Mouse (Mus musculus) megakaryocyte, embryonic 14.5 days (primary cell): ENCODE data around the gene Fgfr2.

Source experiments
- FLI1 ChIP-seq: IDR thresholded peaks from 2 replicates; pipeline ENCODE4 v1.6.1; 2012; ENCODE audit warnings: low read length, inconsistent platforms, mixed read lengths
- GATA1 ChIP-seq: IDR thresholded peaks from 3 replicates; pipeline ENCODE4 v1.6.1; 2012; ENCODE audit warnings: mixed read lengths, low read length, inconsistent platforms, borderline replicate concordance

DNA sequence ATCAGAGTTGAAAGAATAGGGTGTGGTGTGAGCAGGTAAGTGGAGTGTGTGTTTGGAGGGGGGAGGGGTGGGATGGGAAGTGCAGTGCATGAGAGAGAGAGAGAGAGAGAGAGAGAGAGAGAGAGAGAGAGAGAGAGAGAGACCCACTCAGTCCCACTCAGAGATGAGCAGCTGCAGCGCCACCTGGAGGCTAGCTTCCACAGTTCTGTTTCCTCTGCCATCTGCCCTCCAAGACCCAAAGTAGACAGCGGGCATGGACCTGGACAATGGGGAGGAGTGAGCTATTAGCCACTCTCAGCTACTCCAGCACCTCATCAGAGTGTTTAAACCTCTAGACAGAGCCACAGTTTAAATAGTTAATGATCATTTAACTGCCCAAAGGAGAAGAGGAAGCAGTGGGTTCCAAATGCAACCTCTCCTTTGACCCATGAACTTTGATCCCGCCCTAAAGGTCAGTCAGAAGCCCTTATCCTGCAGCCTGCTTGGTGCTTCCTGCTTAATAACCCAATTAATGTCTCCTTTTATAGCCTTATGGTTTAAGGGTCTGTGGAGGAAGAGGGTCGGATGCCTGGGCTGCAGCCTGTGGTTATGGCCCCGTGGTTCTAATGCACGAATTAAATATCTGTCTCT lies 1322.6 kb downstream of the Fgfr2 start:
- TF ChIP-seq FLI1, result no peak
- TF ChIP-seq GATA1, result no peak
